Mouse (Mus musculus): Measurements from ENCODE around the gene Sct. TPM values are rescaled to one million over a fixed set of nuclear protein-coding genes. Genes with fewer than 3 reads are reported as not detected.

Gene Sct
- polyA plus RNA-seq, 1 experiment from 2014 or later = 1.3 TPM

GRCm38 (mm10) chr7:141277701-141278678, 943 bp downstream of the Sct start:
- Histone ChIP-seq H3K4me3 (no peak overlapping the region), H3K4me2 (replicated peaks) (peak overlapping the region; percentile 88), H3K9ac (replicated peaks) (no peak overlapping the region), H3K27ac (replicated peaks) (no peak overlapping the region), H3K36me3 (no peaks in the 10 kb centered on the region), H3K4me1 (peaks cover 17% of the 10 kb centered on the region), H3K27me3 (peaks cover 34% of the 10 kb centered on the region), H3K9me3 (no peaks in the 10 kb centered on the region)
- 84% methylated on average over 11 of the region's 11 CpGs for WGBS
- no peak for ATAC-seq (ENCODE audit: low FRiP score, low read depth)

- 85% methylated on average over 11 of the region's 11 CpGs for WGBS
- Histone ChIP-seq H3K4me3 (no peak within 1 kb of the TSS), H3K9ac (replicated peaks) (no peak within 1 kb of the TSS), H3K4me1 (peaks cover 16% of the 10 kb centered on the region), H3K27ac (replicated peaks) (no peak within 1 kb of the TSS), H3K9me3 (no peaks in the 10 kb centered on the region), H3K4me2 (replicated peaks) (no peak within 1 kb of the TSS), H3K36me3 (no peaks in the 10 kb centered on the region), H3K27me3 (peaks cover 34% of the 10 kb centered on the region)
- ATAC-seq (ENCODE audit: low FRiP score, low read depth) = no peak
Measured at GRCm38 (mm10) chr7:141276546-141276945, 2.4 kb downstream of the Sct start, which contains the start of gene Cdhr5. TSS of gene Cdhr5 (minus strand) at chr7:141276786.

- no peak overlapping the region for H3K4me2 ChIP-seq (replicated peaks)
- peaks cover 27% of the 10 kb centered on the region for H3K27me3 ChIP-seq
- no peaks in the 10 kb centered on the region for H3K36me3 ChIP-seq
- no peak overlapping the region for H3K4me3 ChIP-seq
- H3K27ac ChIP-seq (replicated peaks) = no peak overlapping the region
- H3K4me1 ChIP-seq = peaks cover 12% of the 10 kb centered on the region
- WGBS = 82% methylated on average over 9 of the region's 9 CpGs
- no peak overlapping the region for H3K9ac ChIP-seq (replicated peaks)
- H3K9me3 ChIP-seq = no peaks in the 10 kb centered on the region
- no peak for ATAC-seq (ENCODE audit: low FRiP score, low read depth)
Measured at GRCm38 (mm10) chr7:141275356-141275755, 3.6 kb downstream of the Sct start.

GRCm38 (mm10) chr7:141270631-141271030, 8.3 kb downstream of the Sct start:
- no peak overlapping the region for H3K4me2 ChIP-seq (replicated peaks)
- H3K9ac ChIP-seq (replicated peaks) = no peak overlapping the region
- no peaks in the 10 kb centered on the region for H3K36me3 ChIP-seq
- H3K4me1 ChIP-seq = peaks cover 5% of the 10 kb centered on the region; the same call in 1 of the 2 replicates
- H3K27ac ChIP-seq (replicated peaks) = no peak overlapping the region
- no peak overlapping the region for H3K4me3 ChIP-seq
- no peak for ATAC-seq (ENCODE audit: low FRiP score, low read depth)
- no peaks in the 10 kb centered on the region for H3K9me3 ChIP-seq
- H3K27me3 ChIP-seq = no peaks in the 10 kb centered on the region
- WGBS = 89% methylated on average over 3 of the region's 3 CpGs

- H3K27me3 ChIP-seq = 0 out of 2 replicates have a peak, but pooled peaks cover 3% of the 10 kb centered on the region
- ATAC-seq (ENCODE audit: low FRiP score, low read depth) = no peak
- H3K36me3 ChIP-seq = peaks cover 5% of the 10 kb centered on the region
- H3K4me3 ChIP-seq = no peak overlapping the region
- H3K4me2 ChIP-seq (replicated peaks) = no peak overlapping the region
- 86% methylated on average over 14 of the region's 14 CpGs for WGBS
- peaks cover 9% of the 10 kb centered on the region; the same call in 1 of the 2 replicates for H3K4me1 ChIP-seq
- H3K27ac ChIP-seq (replicated peaks) = no peak overlapping the region
- no peak overlapping the region for H3K9ac ChIP-seq (replicated peaks)
- H3K9me3 ChIP-seq = no peaks in the 10 kb centered on the region
Measured at GRCm38 (mm10) chr7:141269273-141269545, 9.7 kb downstream of the Sct start.

- Histone ChIP-seq H3K9me3 (no peaks in the 10 kb centered on the region), H3K9ac (replicated peaks) (no peak overlapping the region), H3K36me3 (peaks cover 10% of the 10 kb centered on the region), H3K27ac (replicated peaks) (no peak overlapping the region), H3K4me1 (peaks cover 9% of the 10 kb centered on the region; the same call in 1 of the 2 replicates), H3K4me2 (replicated peaks) (no peak overlapping the region), H3K27me3 (0 out of 2 replicates have a peak, but pooled peaks cover 3% of the 10 kb centered on the region), H3K4me3 (no peak overlapping the region)
- ATAC-seq (ENCODE audit: low FRiP score, low read depth) = no peak
- 84% methylated on average over 24 of the region's 24 CpGs for WGBS
Measured at GRCm38 (mm10) chr7:141268466-141269272, 10.3 kb downstream of the Sct start.

- 0 out of 2 replicates have a peak, but pooled peaks have one; percentile 38 for ATAC-seq (ENCODE audit: low FRiP score, low read depth)
- H3K4me1 ChIP-seq = peaks cover 9% of the 10 kb centered on the region; the same call in 1 of the 2 replicates
- 13% methylated on average over 25 of the region's 25 CpGs for WGBS
Measured at GRCm38 (mm10) chr7:141265739-141266561, 13.0 kb downstream of the Sct start, which contains the start of gene Irf7. TSS of gene Irf7 (minus strand) at chr7:141266481.

GRCm38 (mm10) chr7:141265411-141265738, 13.6 kb downstream of the Sct start:
- no peak overlapping the region; the same call in 1 of the 2 replicates for H3K4me2 ChIP-seq (replicated peaks)
- no peak overlapping the region for H3K9ac ChIP-seq (replicated peaks)
- 40% methylated on average over 11 of the region's 11 CpGs for WGBS
- H3K9me3 ChIP-seq = no peaks in the 10 kb centered on the region
- peaks cover 9% of the 10 kb centered on the region; the same call in 1 of the 2 replicates for H3K4me1 ChIP-seq
- no peak overlapping the region for H3K4me3 ChIP-seq
- H3K36me3 ChIP-seq = peaks cover 43% of the 10 kb centered on the region
- no peak overlapping the region for H3K27ac ChIP-seq (replicated peaks)
- H3K27me3 ChIP-seq = 0 out of 2 replicates have a peak, but pooled peaks cover 3% of the 10 kb centered on the region
- no peak for ATAC-seq (ENCODE audit: low FRiP score, low read depth)

More at GRCm38 (mm10) chr7:141265739-141266561, 13.0 kb downstream of the Sct start, which contains the start of gene Irf7:
- no peaks in the 10 kb centered on the region for H3K9me3 ChIP-seq
- H3K4me3 ChIP-seq = peak within 1 kb of the TSS; percentile 27
- 0 out of 2 replicates have a peak, but pooled peaks cover 3% of the 10 kb centered on the region for H3K27me3 ChIP-seq
- no peak within 1 kb of the TSS for H3K27ac ChIP-seq (replicated peaks)
- peaks cover 37% of the 10 kb centered on the region for H3K36me3 ChIP-seq
- H3K9ac ChIP-seq (replicated peaks) = peak within 1 kb of the TSS; percentile 43; the same call in 1 of the 2 replicates
- H3K4me2 ChIP-seq (replicated peaks) = peak within 1 kb of the TSS; percentile 51

- Histone ChIP-seq H3K4me2 (replicated peaks) (no peak overlapping the region), H3K27me3 (0 out of 2 replicates have a peak, but pooled peaks cover 3% of the 10 kb centered on the region), H3K27ac (replicated peaks) (no peak overlapping the region), H3K4me1 (peaks cover 9% of the 10 kb centered on the region; the same call in 1 of the 2 replicates), H3K9me3 (no peaks in the 10 kb centered on the region), H3K36me3 (peaks cover 48% of the 10 kb centered on the region), H3K9ac (replicated peaks) (no peak overlapping the region), H3K4me3 (no peak overlapping the region)
- 37% methylated on average over 12 of the region's 12 CpGs for WGBS
- ATAC-seq (ENCODE audit: low FRiP score, low read depth) = peak; percentile 29; the same call in 1 of the 2 replicates
Measured at GRCm38 (mm10) chr7:141264761-141265410, 14.0 kb downstream of the Sct start.

GRCm38 (mm10) chr7:141264041-141264700, 14.8 kb downstream of the Sct start:
- ATAC-seq (ENCODE audit: low FRiP score, low read depth) = no peak
- no peak overlapping the region for H3K27ac ChIP-seq (replicated peaks)
- no peaks in the 10 kb centered on the region for H3K9me3 ChIP-seq
- H3K4me1 ChIP-seq = peaks cover 9% of the 10 kb centered on the region; the same call in 1 of the 2 replicates
- peaks cover 55% of the 10 kb centered on the region for H3K36me3 ChIP-seq
- 0 out of 2 replicates have a peak, but pooled peaks cover 3% of the 10 kb centered on the region for H3K27me3 ChIP-seq
- no peak overlapping the region for H3K9ac ChIP-seq (replicated peaks)
- H3K4me2 ChIP-seq (replicated peaks) = no peak overlapping the region
- 76% methylated on average over 11 of the region's 11 CpGs for WGBS
- no peak overlapping the region for H3K4me3 ChIP-seq

Data from midbrain, embryonic 12.5 days (tissue).